Mouse (Mus musculus) 416B (cell line): ENCODE measurements around the gene Ier5.

ENCODE experiments used
- DNase-seq: peaks from one replicate; pipeline ENCODE4 v3.0.0; 2011; ENCODE audit warnings: low read depth

Gene Ier5

GRCm38 (mm10) chr1:155077675-155078074 is 21.8 kb downstream of the Ier5 start:
- no peak for DNase-seq

- peak; percentile 54 for DNase-seq
Measured at GRCm38 (mm10) chr1:155075856-155076255, 23.6 kb downstream of the Ier5 start.

GRCm38 (mm10) chr1:155074856-155075255 is 24.6 kb downstream of the Ier5 start:
- peak; percentile 71 for DNase-seq

- DNase-seq: no peak
Measured at GRCm38 (mm10) chr1:155073905-155074304, 25.5 kb downstream of the Ier5 start.

- no peak for DNase-seq
Measured at GRCm38 (mm10) chr1:155073133-155073532, 26.3 kb downstream of the Ier5 start.

- no peak for DNase-seq
Measured at GRCm38 (mm10) chr1:155071287-155071876, 28.1 kb downstream of the Ier5 start.

GRCm38 (mm10) chr1:155070561-155071286 is 28.7 kb downstream of the Ier5 start:
- DNase-seq: no peak

- no peak for DNase-seq
Measured at GRCm38 (mm10) chr1:155069696-155070095, 29.7 kb downstream of the Ier5 start.

- DNase-seq: no peak
Measured at GRCm38 (mm10) chr1:155066196-155066595, 33.2 kb downstream of the Ier5 start.

GRCm38 (mm10) chr1:155065068-155065701 is 34.3 kb downstream of the Ier5 start:
- no peak for DNase-seq

- no peak for DNase-seq
Measured at GRCm38 (mm10) chr1:155064649-155065048, 34.8 kb downstream of the Ier5 start.

GRCm38 (mm10) chr1:155064111-155064510 is 35.3 kb downstream of the Ier5 start:
- no peak for DNase-seq

GRCm38 (mm10) chr1:155062963-155063362 is 36.5 kb downstream of the Ier5 start:
- DNase-seq: no peak

- DNase-seq: no peak
Measured at GRCm38 (mm10) chr1:155062057-155062456, 37.4 kb downstream of the Ier5 start.

- DNase-seq: no peak
Measured at GRCm38 (mm10) chr1:155060832-155061801, 38.3 kb downstream of the Ier5 start.

GRCm38 (mm10) chr1:155060261-155060660 is 39.2 kb downstream of the Ier5 start:
- no peak for DNase-seq

- DNase-seq: peak; percentile 94
Measured at GRCm38 (mm10) chr1:155059505-155059904, 39.9 kb downstream of the Ier5 start.

- peak; percentile 63 for DNase-seq
Measured at GRCm38 (mm10) chr1:155058099-155059012, 41.1 kb downstream of the Ier5 start.

GRCm38 (mm10) chr1:155056166-155056565 is 43.3 kb downstream of the Ier5 start:
- DNase-seq: peak; percentile 87

- DNase-seq: peak; percentile 46
Measured at GRCm38 (mm10) chr1:155055041-155055440, 44.4 kb downstream of the Ier5 start.
